Mouse (Mus musculus): ENCODE data around the gene Plscr1.

Plscr1 gene

DNA sequence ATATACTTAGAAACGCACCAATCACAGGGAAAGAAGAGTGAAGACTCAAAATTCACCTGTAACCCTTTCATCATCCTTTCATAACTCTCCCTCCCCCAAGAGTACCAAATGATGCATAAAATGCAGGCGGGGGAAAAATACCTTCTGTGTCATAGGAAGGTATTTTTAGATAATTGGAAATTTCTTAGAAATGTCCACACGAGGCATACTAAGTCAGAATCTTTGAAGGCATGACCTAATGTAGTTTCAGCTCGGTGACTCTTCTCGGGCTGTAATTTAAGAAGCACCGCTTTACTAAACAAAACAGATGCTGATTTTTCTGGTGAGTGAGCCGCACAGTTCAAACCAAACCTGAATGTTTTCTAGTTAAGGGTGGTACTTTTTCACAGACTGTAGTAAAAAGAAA is at the start of gene Plscr1:
Gene Plscr1, plus strand, starts transcription at position 304 of the 406 bp plus-strand sequence.
- DNase-seq (ENCODE audit: low read depth, low spot score), result no peak

- no peak for DNase-seq (ENCODE audit: low read depth, low spot score)
These were observed 45.2 kb upstream of the Plscr1 start for GRCm38 (mm10) chr9:92204397-92204796.

DNA sequence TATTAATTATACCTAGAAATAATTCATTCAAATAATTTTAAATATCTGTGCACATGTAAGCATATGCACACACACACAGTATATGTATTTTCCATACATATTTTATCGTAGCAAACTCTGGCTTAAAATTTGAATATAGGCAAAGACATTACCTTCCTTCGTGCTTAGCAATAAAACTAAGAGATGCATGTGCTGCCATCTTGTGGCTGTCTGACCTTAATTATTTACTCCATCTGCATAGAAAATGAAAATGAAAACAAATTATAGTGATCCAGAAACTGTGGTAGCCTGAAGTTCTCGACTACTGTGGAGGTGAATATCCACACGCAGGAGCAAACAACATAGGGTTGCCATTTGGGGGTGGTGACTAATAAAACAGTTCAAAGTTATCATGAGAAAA is 42.2 kb upstream of the Plscr1 start:
- peak; percentile 23 for DNase-seq (ENCODE audit: low read depth, low spot score)

GRCm38 (mm10) chr9:92207757-92208156 is 41.8 kb upstream of the Plscr1 start:
- no peak for DNase-seq (ENCODE audit: low read depth, low spot score)

- DNase-seq (ENCODE audit: low read depth, low spot score), result no peak
These were observed 39.7 kb upstream of the Plscr1 start for GRCm38 (mm10) chr9:92209850-92210249.

- DNase-seq (ENCODE audit: low read depth, low spot score), result no peak
These were observed 39.1 kb upstream of the Plscr1 start for GRCm38 (mm10) chr9:92210386-92210967.

DNA sequence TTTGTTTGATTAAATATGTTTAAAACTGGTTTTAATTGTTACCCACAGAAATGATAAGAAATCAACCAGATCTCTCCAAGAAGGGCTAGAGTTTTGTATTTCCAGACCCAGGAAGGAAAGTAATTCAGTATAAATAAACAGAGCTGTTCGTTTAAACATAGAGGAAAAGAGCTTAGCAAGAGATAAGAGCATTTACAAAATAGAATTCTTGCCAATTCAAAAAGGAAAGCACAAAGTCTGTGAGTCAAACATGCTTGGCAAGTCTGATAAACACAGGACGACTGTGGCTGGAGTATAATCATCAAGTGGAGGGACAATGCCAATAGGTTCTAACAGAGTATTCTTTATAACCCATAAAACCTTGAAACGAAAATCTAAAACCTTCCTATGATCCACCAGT is 38.5 kb upstream of the Plscr1 start:
- no peak for DNase-seq (ENCODE audit: low read depth, low spot score)

DNA sequence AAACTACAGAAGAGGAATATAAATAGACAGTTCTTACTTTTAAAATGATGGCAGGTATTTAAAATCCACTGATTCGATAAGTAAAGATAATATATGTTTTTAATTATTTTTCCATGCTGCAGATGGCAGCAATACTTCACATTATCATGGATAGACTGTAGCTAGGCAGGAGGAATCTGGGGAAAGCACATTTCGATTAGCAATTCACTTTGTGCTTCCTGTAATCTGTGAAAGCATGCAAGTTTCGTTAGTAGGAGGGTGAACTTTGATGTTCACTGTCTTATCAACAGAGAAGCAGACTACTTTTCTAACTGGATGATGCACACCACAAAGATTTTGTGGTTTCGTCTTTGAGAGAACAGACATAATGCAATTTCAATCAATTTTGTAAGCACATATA is 32.1 kb upstream of the Plscr1 start:
- DNase-seq (ENCODE audit: low read depth, low spot score), result no peak

DNA sequence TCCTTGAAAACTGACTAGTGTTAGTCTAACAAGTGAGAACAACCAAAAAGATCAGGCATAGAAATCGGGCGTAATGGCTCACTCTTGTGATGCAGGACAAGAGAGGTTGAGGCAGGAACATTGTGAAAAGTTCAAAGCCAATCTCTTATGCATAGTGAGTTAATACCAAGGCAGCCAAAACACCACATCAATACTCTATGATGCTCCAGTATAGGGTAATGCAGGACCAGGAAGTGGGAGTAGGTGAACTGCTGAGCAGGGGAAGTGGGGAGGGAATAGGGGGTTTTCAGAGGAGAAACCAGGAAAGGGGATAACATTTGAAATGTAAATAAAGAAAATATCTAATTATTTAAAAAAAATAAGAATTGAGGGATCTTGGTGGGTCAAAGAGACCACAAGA is 31.7 kb upstream of the Plscr1 start:
- DNase-seq (ENCODE audit: low read depth, low spot score), result no peak

GRCm38 (mm10) chr9:92220151-92220550 is 29.4 kb upstream of the Plscr1 start:
- DNase-seq (ENCODE audit: low read depth, low spot score), result no peak

- DNase-seq (ENCODE audit: low read depth, low spot score), result no peak
These were observed 28.1 kb upstream of the Plscr1 start for GRCm38 (mm10) chr9:92221480-92221879.

DNA sequence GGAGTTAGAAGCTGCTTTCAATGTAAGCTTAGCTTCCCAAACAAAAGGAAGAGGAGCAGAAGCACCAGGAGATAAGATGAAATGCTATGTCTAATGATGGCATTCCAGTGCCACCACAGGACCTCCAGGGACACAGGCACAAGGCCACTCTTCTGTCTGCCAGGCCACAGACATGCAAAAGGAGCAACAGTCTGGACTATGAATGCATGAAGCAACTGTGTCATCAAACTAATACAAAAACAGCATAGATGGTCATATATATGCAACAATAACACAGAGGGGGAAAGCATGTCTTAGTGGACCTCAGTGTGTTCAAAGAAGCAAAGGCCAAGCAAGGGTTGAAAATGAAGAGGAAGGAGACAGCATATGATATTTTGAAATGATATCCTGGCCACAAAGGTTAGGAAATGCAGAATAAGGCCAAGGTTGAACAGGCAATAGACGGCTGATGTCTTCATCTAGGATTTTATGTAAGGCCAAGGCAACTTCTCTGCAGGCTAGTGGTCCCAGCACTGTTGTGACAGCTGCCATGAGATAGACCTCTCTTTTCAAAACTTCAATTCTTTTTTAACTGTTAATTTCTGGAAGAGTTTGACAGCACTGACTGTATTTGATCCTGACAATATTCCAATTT is 24.8 kb upstream of the Plscr1 start:
- DNase-seq (ENCODE audit: low read depth, low spot score), result no peak

DNA sequence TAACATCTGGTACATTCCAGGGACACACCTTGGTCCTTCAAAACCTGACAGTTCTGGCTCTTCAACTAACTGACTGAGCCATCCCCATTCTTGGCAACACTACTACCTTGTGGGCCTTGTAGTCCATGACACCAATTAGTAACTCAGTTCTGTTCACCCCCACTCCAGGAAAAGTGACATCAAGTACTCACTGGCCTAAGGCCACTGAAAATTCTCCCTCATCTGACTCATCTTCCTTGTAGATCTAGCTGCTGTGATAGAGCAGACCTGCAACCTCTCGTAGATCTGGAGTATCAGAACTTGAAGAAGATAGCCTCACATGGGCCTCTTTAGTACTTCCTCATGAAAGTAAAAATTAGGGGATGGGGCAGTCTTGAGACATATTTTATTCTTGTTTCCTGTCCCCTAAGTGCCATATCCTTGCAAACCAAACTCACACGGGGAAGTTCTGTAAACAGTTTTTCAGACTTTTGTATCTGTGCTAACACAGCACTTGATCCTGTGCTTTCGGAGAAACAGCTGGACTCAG is 23.4 kb upstream of the Plscr1 start:
- DNase-seq (ENCODE audit: low read depth, low spot score), result no peak

- no peak for DNase-seq (ENCODE audit: low read depth, low spot score)
These were observed 22.8 kb upstream of the Plscr1 start for GRCm38 (mm10) chr9:92226795-92227194.

GRCm38 (mm10) chr9:92228867-92229832 is 20.4 kb upstream of the Plscr1 start:
- no peak for DNase-seq (ENCODE audit: low read depth, low spot score)

- no peak for DNase-seq (ENCODE audit: low read depth, low spot score)
These were observed 19.7 kb upstream of the Plscr1 start for GRCm38 (mm10) chr9:92229833-92230205.

DNA sequence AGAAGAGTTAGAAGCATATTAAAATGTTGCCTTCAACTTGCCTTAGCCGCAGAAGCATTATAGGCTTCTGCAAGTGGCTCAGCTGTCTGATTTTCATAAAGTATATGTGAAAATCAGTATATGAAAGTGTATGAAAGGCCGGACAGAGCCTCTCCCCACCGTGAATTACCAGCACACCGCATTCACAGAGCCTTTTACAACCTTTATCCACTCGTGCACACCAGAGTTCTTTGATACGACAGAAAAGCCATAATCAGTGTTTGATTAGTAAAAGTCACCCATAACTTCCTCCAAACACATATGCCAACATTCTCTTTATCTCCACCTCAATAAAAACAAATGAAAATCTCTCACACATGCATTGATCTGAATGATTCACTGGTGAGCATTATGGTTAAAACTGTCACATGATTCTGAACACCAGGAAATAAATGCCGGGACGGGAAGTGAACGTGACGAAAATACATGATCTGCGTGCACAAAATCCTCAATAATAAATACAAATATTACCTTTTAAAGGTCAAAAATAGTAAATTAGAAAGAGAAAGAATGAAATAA is 14.6 kb upstream of the Plscr1 start:
- DNase-seq (ENCODE audit: low read depth, low spot score), result no peak

- no peak for DNase-seq (ENCODE audit: low read depth, low spot score)
These were observed 640 bp upstream of the Plscr1 start for GRCm38 (mm10) chr9:92248773-92249446.

DNA sequence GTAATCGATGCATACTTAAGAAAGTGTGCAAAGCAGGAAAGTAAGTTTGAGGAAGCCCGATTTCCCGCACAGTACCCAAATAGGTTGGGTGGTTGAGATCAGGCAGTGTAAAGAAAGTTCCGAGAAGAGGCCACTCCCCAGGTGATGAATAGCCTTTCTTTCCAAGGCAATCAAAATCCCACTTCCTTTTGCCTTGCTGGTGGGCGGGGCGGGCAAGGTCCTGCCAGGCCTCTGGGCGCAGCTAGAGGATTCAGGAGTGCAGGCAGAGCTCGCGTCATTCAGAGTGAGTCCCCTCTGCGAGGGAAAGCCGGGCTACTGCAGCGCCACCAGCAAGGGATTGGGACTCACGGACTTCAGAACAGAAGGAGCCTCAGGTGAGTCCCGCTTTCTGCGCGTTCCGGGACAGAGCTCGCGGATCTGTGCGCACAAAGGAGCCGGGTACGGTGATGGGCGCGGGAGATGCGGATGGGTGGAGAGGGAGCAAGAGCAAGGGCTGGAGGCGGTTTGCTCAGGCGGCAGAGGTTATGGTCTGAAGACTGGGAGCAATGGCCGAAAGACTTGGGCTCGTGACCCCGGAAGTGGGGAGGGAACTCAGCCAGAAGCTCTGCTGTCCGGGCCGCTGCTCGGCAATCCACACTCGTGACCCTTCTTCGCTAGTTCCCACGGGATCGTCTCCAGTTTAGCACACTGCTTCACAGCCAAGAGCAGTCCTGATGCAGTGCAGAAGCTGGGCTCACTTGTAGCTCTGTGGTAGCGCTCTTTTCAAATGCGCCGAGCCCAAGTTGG is 630 bp downstream of the Plscr1 start:
- DNase-seq (ENCODE audit: low read depth, low spot score), result peak; percentile 96

GRCm38 (mm10) chr9:92252718-92253117 is 3.2 kb downstream of the Plscr1 start:
- DNase-seq (ENCODE audit: low read depth, low spot score), result no peak
